Mouse (Mus musculus): ENCODE data around the gene Npr1. TPM values are rescaled to one million over a fixed set of nuclear protein-coding genes. Genes with fewer than 3 reads are reported as not detected.

The Npr1 gene
- polyA plus RNA-seq, 1 experiment from 2014 or later, result 4.0 TPM

DNA sequence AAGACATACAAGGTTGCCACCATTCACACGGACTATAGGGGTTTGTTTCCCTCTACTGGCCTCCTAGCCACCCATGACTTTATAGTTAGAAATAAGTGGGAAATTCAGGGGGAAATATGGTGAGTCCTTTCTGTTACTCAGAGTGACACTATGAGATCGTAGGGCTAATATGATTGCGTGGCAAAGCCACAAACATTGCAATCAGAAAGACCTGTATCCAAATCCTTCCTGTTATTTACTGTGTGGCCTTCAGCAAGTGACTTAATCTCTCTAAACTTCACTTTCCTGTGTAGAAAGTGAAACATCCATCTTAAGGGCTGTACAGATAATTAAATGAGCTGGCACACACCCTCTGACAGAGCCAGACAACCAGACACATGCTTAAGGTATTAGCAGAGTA lies 56.9 kb downstream of the Npr1 start:
- DNase-seq (no peak), ATAC-seq (ENCODE audit: low read depth) (no peak)
- H3K36me3 ChIP-seq, result peaks cover 96% of the 10 kb centered on the region

DNA sequence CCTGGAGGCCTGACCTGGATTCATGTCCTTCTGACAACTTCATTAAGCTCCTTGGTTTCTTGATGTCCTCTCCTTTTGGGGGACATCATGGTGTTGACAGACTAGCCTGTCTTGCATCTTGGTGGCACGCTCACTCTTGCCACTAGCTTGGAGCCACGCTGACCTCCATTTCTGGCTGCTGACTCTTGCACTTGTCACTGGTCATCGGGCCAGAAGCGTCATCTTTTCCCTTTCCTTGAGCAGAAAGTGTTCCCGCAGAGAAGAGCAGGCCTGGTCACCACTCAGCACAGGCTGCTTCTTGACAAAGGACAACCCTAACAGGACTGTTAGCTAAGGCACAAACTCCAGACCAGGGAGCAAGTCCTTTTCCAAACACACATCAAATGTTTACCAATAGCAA lies 59.3 kb downstream of the Npr1 start:
- no peak overlapping the region for H3K27ac ChIP-seq
- H3K27me3 ChIP-seq, result no peaks in the 10 kb centered on the region
- ATAC-seq (ENCODE audit: low read depth) (no peak), DNase-seq (no peak)
- no peaks in the 10 kb centered on the region for H3K9me3 ChIP-seq (replicated peaks)
- no peak overlapping the region for H3K9ac ChIP-seq
- H3K4me2 ChIP-seq, result no peak overlapping the region
- peaks cover 98% of the 10 kb centered on the region for H3K36me3 ChIP-seq
- H3K4me3 ChIP-seq (replicated peaks), result no peak overlapping the region
- WGBS (ENCODE audit: insufficient replicate concordance), result 92% methylated on average over 5 of the region's 5 CpGs
- H3K4me1 ChIP-seq (replicated peaks), result no peaks in the 10 kb centered on the region

More for the DNA sequence above, 56.9 kb downstream of the Npr1 start:
- H3K4me1 ChIP-seq (replicated peaks), result peaks cover 6% of the 10 kb centered on the region; the same call in 1 of the 2 replicates
- no peak overlapping the region for H3K27ac ChIP-seq
- no peaks in the 10 kb centered on the region for H3K27me3 ChIP-seq
- no peak overlapping the region for H3K4me3 ChIP-seq (replicated peaks)
- 53% methylated on average over 3 of the region's 3 CpGs for WGBS (ENCODE audit: insufficient replicate concordance)
- H3K9me3 ChIP-seq (replicated peaks), result no peaks in the 10 kb centered on the region
- no peak overlapping the region for H3K4me2 ChIP-seq
- no peak overlapping the region for H3K9ac ChIP-seq

DNA sequence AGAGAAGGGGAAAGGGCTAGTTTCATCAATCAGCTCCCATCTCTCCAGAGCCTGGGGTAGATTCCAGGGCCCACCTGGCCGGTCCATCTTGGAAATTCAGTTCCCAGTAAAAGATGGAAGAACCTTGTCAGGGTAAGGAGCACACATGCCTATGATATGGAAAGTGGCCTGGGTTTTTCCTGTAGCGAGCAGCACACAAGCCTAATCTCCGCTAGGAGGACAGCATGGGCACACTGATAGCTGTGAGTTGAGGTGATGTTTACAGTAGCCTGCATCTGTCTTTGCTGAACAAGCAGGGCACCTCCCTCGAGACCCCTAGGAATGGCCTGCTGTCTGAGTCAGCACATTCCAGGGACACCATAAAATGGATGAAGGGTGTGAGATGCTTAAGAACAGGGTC lies 61.1 kb downstream of the Npr1 start:
- 79% methylated on average over 4 of the region's 4 CpGs for WGBS (ENCODE audit: insufficient replicate concordance)
- Histone ChIP-seq H3K4me3 (replicated peaks) (no peak overlapping the region), H3K27me3 (no peaks in the 10 kb centered on the region), H3K36me3 (peaks cover 99% of the 10 kb centered on the region), H3K4me2 (no peak overlapping the region), H3K4me1 (replicated peaks) (no peaks in the 10 kb centered on the region), H3K9me3 (replicated peaks) (no peaks in the 10 kb centered on the region), H3K27ac (no peak overlapping the region), H3K9ac (no peak overlapping the region)
- no peak for DNase-seq
- ATAC-seq (ENCODE audit: low read depth), result no peak

DNA sequence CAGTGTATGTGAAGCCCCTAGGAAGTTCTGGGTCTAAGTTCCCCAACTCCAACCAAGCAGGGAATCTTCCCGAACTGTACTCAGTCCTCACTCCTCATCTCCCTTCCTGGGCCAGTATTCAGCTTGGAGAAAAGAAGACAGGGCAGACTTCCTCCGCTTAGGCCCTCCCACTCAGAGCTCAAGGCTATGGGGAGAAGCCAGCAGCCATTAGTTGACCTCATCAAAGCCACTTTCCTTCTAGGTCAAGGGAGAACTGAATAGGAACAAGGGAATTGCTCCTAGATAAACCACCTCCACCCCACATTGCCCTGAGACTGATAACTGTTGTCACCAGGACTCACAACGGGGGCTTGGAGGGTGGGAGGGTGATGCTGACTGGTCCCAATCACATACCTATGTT lies 61.5 kb downstream of the Npr1 start:
- H3K27ac ChIP-seq, result no peak overlapping the region
- 64% methylated on average over 3 of the region's 3 CpGs for WGBS (ENCODE audit: insufficient replicate concordance)
- DNase-seq, result no peak
- peaks cover 99% of the 10 kb centered on the region for H3K36me3 ChIP-seq
- no peaks in the 10 kb centered on the region for H3K9me3 ChIP-seq (replicated peaks)
- H3K4me3 ChIP-seq (replicated peaks), result no peak overlapping the region
- no peak overlapping the region for H3K9ac ChIP-seq
- H3K4me1 ChIP-seq (replicated peaks), result no peaks in the 10 kb centered on the region
- no peaks in the 10 kb centered on the region for H3K27me3 ChIP-seq
- no peak overlapping the region for H3K4me2 ChIP-seq
- no peak for ATAC-seq (ENCODE audit: low read depth)

DNA sequence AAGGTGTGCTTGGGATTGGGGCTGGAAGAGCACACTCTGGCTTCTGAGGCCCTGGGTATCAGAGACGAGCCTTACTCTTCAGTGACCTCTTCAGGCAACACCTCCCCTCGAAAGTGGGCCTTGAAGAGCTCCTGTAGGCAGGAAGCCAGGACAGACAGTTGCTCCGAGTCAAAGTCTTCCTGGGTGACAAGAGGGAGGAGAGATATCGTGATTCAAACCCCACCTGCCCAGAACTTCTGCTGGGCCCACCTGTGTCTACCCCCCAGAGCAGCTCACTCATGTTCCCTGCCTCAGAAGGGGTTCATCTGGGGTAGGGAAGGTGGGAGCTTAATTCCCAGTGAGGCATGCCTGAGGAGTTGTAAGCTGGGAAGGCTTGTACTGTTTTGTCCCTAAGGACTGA lies 64.7 kb downstream of the Npr1 start:
- no peak for ATAC-seq (ENCODE audit: low read depth)
- H3K36me3 ChIP-seq, result peaks cover 94% of the 10 kb centered on the region

More for the DNA sequence above, 64.7 kb downstream of the Npr1 start:
- Histone ChIP-seq H3K9me3 (replicated peaks) (no peaks in the 10 kb centered on the region), H3K4me1 (replicated peaks) (no peaks in the 10 kb centered on the region; the same call in 1 of the 2 replicates), H3K27ac (no peak overlapping the region), H3K4me2 (no peak overlapping the region), H3K9ac (no peak overlapping the region), H3K27me3 (no peaks in the 10 kb centered on the region), H3K4me3 (replicated peaks) (no peak overlapping the region)
- no peak for DNase-seq
- 74% methylated on average over 4 of the region's 4 CpGs for whole genome bisulfite sequencing (ENCODE audit: insufficient replicate concordance)

Other genes with a start within 250 kb of the Npr1 start
- gene Jtb, start 234.3 kb downstream of the Npr1 start, polyA plus RNA-seq (2015; fragmentation: Nextera tagmentation; extraction: Ambion mirVana), result 59.5 and 61.1 TPM in 2 replicates
- 0.36 and 0.41 TPM in 2 replicates for gene Creb3l4, start 222.4 kb downstream of the Npr1 start, polyA plus RNA-seq (2015; fragmentation: Nextera tagmentation; extraction: Ambion mirVana)
- gene Slc39a1, start 217.7 kb downstream of the Npr1 start, polyA plus RNA-seq (2015; fragmentation: Nextera tagmentation; extraction: Ambion mirVana), result 31.6 and 34.1 TPM in 2 replicates
- 4.2 and 7.6 TPM in 2 replicates for gene Crtc2, start 211.7 kb downstream of the Npr1 start, polyA plus RNA-seq (2015; fragmentation: Nextera tagmentation; extraction: Ambion mirVana)
- gene Dennd4b, start 200.7 kb downstream of the Npr1 start, polyA plus RNA-seq (2015; fragmentation: Nextera tagmentation; extraction: Ambion mirVana), result 1.6 and 2.0 TPM in 2 replicates
- gene Gatad2b, start 172.7 kb downstream of the Npr1 start, polyA plus RNA-seq (2015; fragmentation: Nextera tagmentation; extraction: Ambion mirVana), result 3.7 and 4.0 TPM in 2 replicates
- 1.5 and 1.6 TPM in 2 replicates for gene Slc27a3, start 75.9 kb downstream of the Npr1 start, polyA plus RNA-seq (2015; fragmentation: Nextera tagmentation; extraction: Ambion mirVana)
- gene Ints3, start 32.2 kb downstream of the Npr1 start, polyA plus RNA-seq (2015; fragmentation: Nextera tagmentation; extraction: Ambion mirVana), result 10.0 and 11.7 TPM in 2 replicates
- 75.0 and 85.0 TPM in 2 replicates for gene Ilf2, start 10.3 kb upstream of the Npr1 start, polyA plus RNA-seq (2015; fragmentation: Nextera tagmentation; extraction: Ambion mirVana)
- gene Snapin, start 25.2 kb upstream of the Npr1 start, polyA plus RNA-seq (2015; fragmentation: Nextera tagmentation; extraction: Ambion mirVana), result 21.2 and 22.9 TPM in 2 replicates
- 65.8 and 72.5 TPM in 2 replicates for gene Chtop, start 43.6 kb upstream of the Npr1 start, polyA plus RNA-seq (2015; fragmentation: Nextera tagmentation; extraction: Ambion mirVana)
- gene S100a1, start 48.5 kb upstream of the Npr1 start, polyA plus RNA-seq (2015; fragmentation: Nextera tagmentation; extraction: Ambion mirVana), result 14.7 and 16.0 TPM in 2 replicates
- 19.8 and 20.6 TPM in 2 replicates for gene S100a13, start 48.6 kb upstream of the Npr1 start, polyA plus RNA-seq (2015; fragmentation: Nextera tagmentation; extraction: Ambion mirVana)
- gene S100a14, start 61.0 kb upstream of the Npr1 start, polyA plus RNA-seq (2015; fragmentation: Nextera tagmentation; extraction: Ambion mirVana), result not detected in 2 replicates
- 26.4 and 27.4 TPM in 2 replicates for gene S100a16, start 71.4 kb upstream of the Npr1 start, polyA plus RNA-seq (2015; fragmentation: Nextera tagmentation; extraction: Ambion mirVana)
- gene S100a3, start 94.7 kb upstream of the Npr1 start, polyA plus RNA-seq (2015; fragmentation: Nextera tagmentation; extraction: Ambion mirVana), result not detected in 2 replicates
- not detected in 2 replicates for gene S100a2, start 124.4 kb upstream of the Npr1 start, polyA plus RNA-seq (2015; fragmentation: Nextera tagmentation; extraction: Ambion mirVana)
- gene Gm42674, start 136.0 kb upstream of the Npr1 start, polyA plus RNA-seq (2015; fragmentation: Nextera tagmentation; extraction: Ambion mirVana), result not detected in 2 replicates
- 0.58 and 0.59 TPM in 2 replicates for gene S100a4, start 137.9 kb upstream of the Npr1 start, polyA plus RNA-seq (2015; fragmentation: Nextera tagmentation; extraction: Ambion mirVana)
- gene S100a5, start 142.7 kb upstream of the Npr1 start, polyA plus RNA-seq (2015; fragmentation: Nextera tagmentation; extraction: Ambion mirVana), result not detected in 2 replicates
- 6.1 and 7.2 TPM in 2 replicates for gene S100a6, start 147.0 kb upstream of the Npr1 start, polyA plus RNA-seq (2015; fragmentation: Nextera tagmentation; extraction: Ambion mirVana)
- not detected in 2 replicates for gene S100a7a, start 188.2 kb upstream of the Npr1 start, polyA plus RNA-seq (2015; fragmentation: Nextera tagmentation; extraction: Ambion mirVana)
- 354 and 390 TPM in 2 replicates for gene S100a8, start 203.1 kb upstream of the Npr1 start, polyA plus RNA-seq (2015; fragmentation: Nextera tagmentation; extraction: Ambion mirVana)
- gene S100a9, start 229.9 kb upstream of the Npr1 start, polyA plus RNA-seq (2015; fragmentation: Nextera tagmentation; extraction: Ambion mirVana), result 208 and 228 TPM in 2 replicates